Mouse (Mus musculus) heart, adult 2 months (tissue): Measurements from ENCODE around the gene Sod1.

Experiments
- CTCF ChIP-seq: fragments of 200-600 bp; IDR thresholded peaks from 2 replicates; pipeline ENCODE4 v1.8.1; 2022; ENCODE audit warnings: antibody characterized with exemption, mild to moderate bottlenecking, moderate library complexity
- POLR2A ChIP-seq: fragments of 200-500 bp; IDR thresholded peaks from 2 replicates; pipeline ENCODE4 v1.6.1; 2011; ENCODE audit warnings: mild to moderate bottlenecking, low read depth, low read length, control low read depth; ENCODE audit not compliant: insufficient read depth

DNA sequence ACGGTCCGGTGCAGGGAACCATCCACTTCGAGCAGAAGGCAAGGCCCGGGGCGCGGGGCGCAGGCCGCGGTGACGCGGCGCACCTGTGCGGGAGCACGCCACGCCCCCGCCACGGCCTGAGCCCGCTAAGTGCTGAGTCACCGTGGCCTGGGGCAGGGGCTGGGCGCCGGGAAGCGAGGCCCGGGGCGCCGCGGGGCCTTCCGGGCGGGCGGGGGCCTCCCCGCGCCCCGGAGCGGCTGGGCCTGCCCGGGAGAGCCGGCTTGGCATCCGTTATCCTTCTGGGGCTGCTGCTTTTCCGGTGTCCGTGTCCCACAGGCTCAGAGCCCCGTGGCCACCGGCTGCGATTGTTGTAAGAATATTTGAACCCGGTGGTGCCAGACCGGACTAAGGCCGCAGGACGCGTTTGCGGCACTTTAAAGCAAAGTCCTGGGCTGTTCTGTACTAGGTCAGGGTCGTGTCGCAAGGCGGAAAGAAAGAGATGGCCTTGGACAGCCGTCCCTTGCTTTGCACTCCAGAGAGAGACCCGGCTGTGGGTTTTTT, 408 bp downstream of the Sod1 start:
- TF ChIP-seq POLR2A (no peak), CTCF (no peak)
